Mouse (Mus musculus): ENCODE results near the gene Olfr1465. TPM values are rescaled to one million over a fixed set of nuclear protein-coding genes. Genes with fewer than 3 reads are reported as not detected.

Olfr1465 gene
- not detected in 2 replicates for polyA plus RNA-seq (2015; fragmentation: Nextera tagmentation; extraction: Ambion mirVana)

GRCm38 (mm10) chr19:13315441-13315840 is at the start of gene Olfr1465:
Gene Olfr1465 (minus strand): TSS chr19:13315541.
- Histone ChIP-seq H3K9me3 (ENCODE audit: control insufficient read depth, low read length) (no peaks in the 10 kb centered on the region), H3K4me1 (replicated peaks; ENCODE audit: control insufficient read depth, insufficient read depth, low read length) (no peaks in the 10 kb centered on the region), H3K4me3 (ENCODE audit: low read length) (no peak within 1 kb of the TSS), H3K4me2 (ENCODE audit: low read depth, low read length) (no peak within 1 kb of the TSS), H3K36me3 (ENCODE audit: control insufficient read depth, insufficient read depth, low read length) (no peaks in the 10 kb centered on the region), H3K9ac (ENCODE audit: low read length) (no peak within 1 kb of the TSS), H3K27ac (ENCODE audit: low read length) (no peak within 1 kb of the TSS), H3K27me3 (ENCODE audit: control insufficient read depth, insufficient read depth, low read depth, low read length) (no peaks in the 10 kb centered on the region)
- no peak for ATAC-seq (ENCODE audit: low read depth)

GRCm38 (mm10) chr19:13361936-13362335 is 46.6 kb upstream of the Olfr1465 start, which contains the start of gene Olfr1467:
Gene Olfr1467 (plus strand): TSS chr19:13362236.
- H3K27ac ChIP-seq (ENCODE audit: low read length): no peak within 1 kb of the TSS
- H3K27me3 ChIP-seq (ENCODE audit: control insufficient read depth, insufficient read depth, low read depth, low read length): no peaks in the 10 kb centered on the region
- no peak within 1 kb of the TSS for H3K4me2 ChIP-seq (ENCODE audit: low read depth, low read length)
- H3K9me3 ChIP-seq (ENCODE audit: control insufficient read depth, low read length): peaks cover 4% of the 10 kb centered on the region; the same call in 1 of the 2 replicates
- H3K36me3 ChIP-seq (ENCODE audit: control insufficient read depth, insufficient read depth, low read length): no peaks in the 10 kb centered on the region
- no peaks in the 10 kb centered on the region for H3K4me1 ChIP-seq (replicated peaks; ENCODE audit: control insufficient read depth, insufficient read depth, low read length)
- 55% methylated on average over 2 of the region's 2 CpGs for WGBS
- H3K9ac ChIP-seq (ENCODE audit: low read length): no peak within 1 kb of the TSS
- no peak for ATAC-seq (ENCODE audit: low read depth)
- no peak within 1 kb of the TSS for H3K4me3 ChIP-seq (ENCODE audit: low read length)

- H3K27ac ChIP-seq (ENCODE audit: low read length): no peak within 1 kb of the TSS
- WGBS: 86% methylated on average over 2 of the region's 2 CpGs
- no peak within 1 kb of the TSS for H3K9ac ChIP-seq (ENCODE audit: low read length)
- H3K36me3 ChIP-seq (ENCODE audit: control insufficient read depth, insufficient read depth, low read length): no peaks in the 10 kb centered on the region
- no peaks in the 10 kb centered on the region for H3K27me3 ChIP-seq (ENCODE audit: control insufficient read depth, insufficient read depth, low read depth, low read length)
- no peaks in the 10 kb centered on the region for H3K4me1 ChIP-seq (replicated peaks; ENCODE audit: control insufficient read depth, insufficient read depth, low read length)
- peaks cover 3% of the 10 kb centered on the region; the same call in 1 of the 2 replicates for H3K9me3 ChIP-seq (ENCODE audit: control insufficient read depth, low read length)
- no peak within 1 kb of the TSS for H3K4me3 ChIP-seq (ENCODE audit: low read length)
- no peak within 1 kb of the TSS for H3K4me2 ChIP-seq (ENCODE audit: low read depth, low read length)
- no peak for ATAC-seq (ENCODE audit: low read depth)
Measured at GRCm38 (mm10) chr19:13338562-13338961, 23.2 kb upstream of the Olfr1465 start, which contains the start of gene Olfr1466. Gene Olfr1466 (plus strand): TSS chr19:13338862.

Other genes with a start within 250 kb of the Olfr1465 start
- not detected in 2 replicates for gene Olfr1457, start 217.7 kb downstream of the Olfr1465 start, polyA plus RNA-seq (2015; fragmentation: Nextera tagmentation; extraction: Ambion mirVana)
- gene Olfr1458, start 208.8 kb downstream of the Olfr1465 start, polyA plus RNA-seq (2015; fragmentation: Nextera tagmentation; extraction: Ambion mirVana): not detected in 2 replicates
- gene Olfr1459, start 166.0 kb downstream of the Olfr1465 start, polyA plus RNA-seq (2015; fragmentation: Nextera tagmentation; extraction: Ambion mirVana): not detected in 2 replicates
- gene Olfr1461, start 152.5 kb downstream of the Olfr1465 start, polyA plus RNA-seq (2015; fragmentation: Nextera tagmentation; extraction: Ambion mirVana): not detected in 2 replicates
- not detected in 2 replicates for gene Olfr1462, start 129.8 kb downstream of the Olfr1465 start, polyA plus RNA-seq (2015; fragmentation: Nextera tagmentation; extraction: Ambion mirVana)
- gene Olfr1463, start 84.2 kb downstream of the Olfr1465 start, polyA plus RNA-seq (2015; fragmentation: Nextera tagmentation; extraction: Ambion mirVana): not detected in 2 replicates
- gene Olfr1466, start 23.3 kb upstream of the Olfr1465 start, polyA plus RNA-seq (2015; fragmentation: Nextera tagmentation; extraction: Ambion mirVana): not detected in 2 replicates
- gene Olfr1467, start 46.7 kb upstream of the Olfr1465 start, polyA plus RNA-seq (2015; fragmentation: Nextera tagmentation; extraction: Ambion mirVana): not detected in 2 replicates
- not detected in 2 replicates for gene Olfr1469, start 92.3 kb upstream of the Olfr1465 start, polyA plus RNA-seq (2015; fragmentation: Nextera tagmentation; extraction: Ambion mirVana)
- gene Olfr1471, start 127.9 kb upstream of the Olfr1465 start, polyA plus RNA-seq (2015; fragmentation: Nextera tagmentation; extraction: Ambion mirVana): not detected in 2 replicates
- not detected in 2 replicates for gene Olfr1472, start 140.5 kb upstream of the Olfr1465 start, polyA plus RNA-seq (2015; fragmentation: Nextera tagmentation; extraction: Ambion mirVana)
- gene Olfr1474, start 154.0 kb upstream of the Olfr1465 start, polyA plus RNA-seq (2015; fragmentation: Nextera tagmentation; extraction: Ambion mirVana): not detected in 2 replicates
- not detected in 2 replicates for gene Olfr1475, start 164.7 kb upstream of the Olfr1465 start, polyA plus RNA-seq (2015; fragmentation: Nextera tagmentation; extraction: Ambion mirVana)
- gene Olfr1477, start 185.0 kb upstream of the Olfr1465 start, polyA plus RNA-seq (2015; fragmentation: Nextera tagmentation; extraction: Ambion mirVana): not detected in 2 replicates
- gene Olfr1480, start 212.4 kb upstream of the Olfr1465 start, polyA plus RNA-seq (2015; fragmentation: Nextera tagmentation; extraction: Ambion mirVana): not detected in 2 replicates